Mouse (Mus musculus): ENCODE data around the gene Cdc42ep4.

GRCm38 (mm10) chr11:113786395-113786794 lies 34.7 kb upstream of the Cdc42ep4 start:
- TF ChIP-seq MAFK (IDR thresholded peaks at IDR 0.05; ENCODE audit: insufficient read depth, low read depth, low read length) (no peak), HCFC1 (IDR thresholded peaks at IDR 0.05; ENCODE audit: borderline replicate concordance, insufficient read depth, low read length) (no peak), CHD2 (IDR thresholded peaks at IDR 0.05; ENCODE audit: low read depth, low read length) (no peak), ZC3H11A (IDR thresholded peaks at IDR 0.05; ENCODE audit: borderline replicate concordance, low read depth, low read length) (no peak)
